Comparison of ENCODE assay signal across 9 mouse cellular contexts in the genomic region with DNA sequence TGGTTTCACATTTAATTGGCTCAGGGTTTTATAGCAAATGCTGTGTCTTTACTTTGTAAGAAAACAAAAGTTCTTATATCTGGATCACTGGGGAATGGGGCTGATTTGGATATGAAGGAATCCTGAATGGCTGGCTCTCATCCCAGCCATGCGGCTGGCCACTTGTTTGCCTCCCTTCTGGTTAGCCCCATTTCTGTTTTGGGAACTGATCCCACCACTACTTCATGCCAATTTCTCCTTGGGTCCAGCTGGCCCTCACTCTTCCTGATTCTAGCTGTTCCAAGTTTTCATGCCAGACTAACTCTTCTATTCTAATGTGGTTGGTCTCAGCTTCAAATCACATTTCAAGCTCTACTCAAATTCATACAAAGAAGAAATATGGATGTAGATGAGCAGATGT.
DNase-seq lines count a peak whose midpoint lies in the region; ATAC-seq lines count a peak whose summit lies in the region.
"Had no signal": no experiment of that assay in that cellular context is flagged by ENCODE, and none has a peak within 500 bp of the region (broad histone marks: within the 10 kb centered on the region; RNA-seq: fewer than 3 reads in every experiment).

No protein-coding gene starts in this region.

- H3K27me3 ChIP-seq in embryonic facial prominence, embryonic 14.5 days (replicated peaks; ENCODE audit: control insufficient read depth, insufficient read depth, low read length), result no peaks in the 10 kb centered on the region
- H3K27me3 ChIP-seq in embryonic facial prominence, embryonic 10.5 days (replicated peaks; ENCODE audit: low read depth, poor library complexity, severe bottlenecking), result no peaks in the 10 kb centered on the region

- no peak overlapping the region for H3K4me3 ChIP-seq in embryonic facial prominence, embryonic 14.5 days (ENCODE audit: low read depth, low read length)
- H3K4me3 ChIP-seq in embryonic facial prominence, embryonic 10.5 days, result no peak overlapping the region

- no peak overlapping the region for H3K4me2 ChIP-seq in embryonic facial prominence, embryonic 14.5 days (ENCODE audit: low read depth, low read length)

- DNase-seq in embryonic facial prominence, embryonic 14.5 days (ENCODE audit: low spot score), result peak; percentile 79
- DNase-seq in embryonic facial prominence, embryonic 10.5 days (ENCODE audit: low spot score), result no peak
- peak; percentile 13 for DNase-seq in retina, adult 2 months (ENCODE audit: low read depth, low spot score)
- DNase-seq in retina, embryonic 14.5 days (ENCODE audit: low spot score), result no peak
- peak; percentile 78 to 81 for DNase-seq in layer of hippocampus, postnatal 10 days (ENCODE audit: low spot score in 2 of 2)
- peak; percentile 60 for DNase-seq in telencephalon, adult 2 months (ENCODE audit: low read depth, low spot score)
- no peak for DNase-seq in lung, postnatal 4 days

- no peaks in the 10 kb centered on the region for H3K9me3 ChIP-seq in embryonic facial prominence, embryonic 14.5 days (ENCODE audit: control insufficient read depth, low read length)
- no peaks in the 10 kb centered on the region for H3K9me3 ChIP-seq in embryonic facial prominence, embryonic 10.5 days

- no peak overlapping the region for H3K9ac ChIP-seq in embryonic facial prominence, embryonic 14.5 days (ENCODE audit: low read depth, low read length)
- H3K9ac ChIP-seq: liver, embryonic 14.5 days had no signal

- H3K4me1 ChIP-seq in embryonic facial prominence, embryonic 14.5 days (ENCODE audit: control insufficient read depth, insufficient read depth, low read length), result no peaks in the 10 kb centered on the region
- no peaks in the 10 kb centered on the region for H3K4me1 ChIP-seq in embryonic facial prominence, embryonic 10.5 days

- ATAC-seq in embryonic facial prominence, embryonic 14.5 days (ENCODE audit: low read depth), result no peak
- ATAC-seq in megakaryocyte-erythroid progenitor cell, adult 5-6 weeks (replicated peaks; ENCODE audit: low FRiP score, low TSS enrichment, poor library complexity, severe bottlenecking), result no peak

- H3K27ac ChIP-seq in embryonic facial prominence, embryonic 14.5 days (replicated peaks; ENCODE audit: low read depth, low read length), result no peak overlapping the region
- H3K27ac ChIP-seq in embryonic facial prominence, embryonic 10.5 days (replicated peaks), result no peak overlapping the region
- H3K27ac ChIP-seq: liver, embryonic 14.5 days had no signal

- WGBS in embryonic facial prominence, embryonic 14.5 days, result 42% methylated on average over 1 of the region's 1 CpGs
- 88% methylated on average over 1 of the region's 1 CpGs for WGBS in embryonic facial prominence, embryonic 10.5 days

- no peaks in the 10 kb centered on the region for H3K36me3 ChIP-seq in embryonic facial prominence, embryonic 14.5 days (ENCODE audit: control insufficient read depth, insufficient read depth, low read length)
- no peaks in the 10 kb centered on the region for H3K36me3 ChIP-seq in embryonic facial prominence, embryonic 10.5 days (replicated peaks)

Comparison
In these comparisons a context has a peak if more than half of its experiments do, and no peak if none do; other contexts are left out.
1. DNase-seq: peak in embryonic facial prominence, embryonic 14.5 days (single experiment), retina, adult 2 months (single experiment), layer of hippocampus, postnatal 10 days (2 of 2) and telencephalon, adult 2 months (single experiment); none in embryonic facial prominence, embryonic 10.5 days (single experiment), retina, embryonic 14.5 days (single experiment) and lung, postnatal 4 days (0 of 2).